Mouse (Mus musculus) right cerebral cortex, adult 18-20 months (tissue): ENCODE results near the gene Gbx1.
A peak's percentile ranks its signal among the peaks of the same experiment; 100 is the strongest.
"Not testable (repeated sequence)": the region's sequence is repeated elsewhere in the genome, so short reads cannot be mapped to it uniquely, and the experiment has no call there.

ENCODE experiments used
- DNase-seq: peaks from one replicate; pipeline ENCODE4 v3.0.0; 2022; ENCODE audit warnings: mixed read lengths

Gene Gbx1

GRCm38 (mm10) chr5:24526889-24527230, at the start of gene Gbx1:
Gene Gbx1 (minus strand): TSS chr5:24527202.
- no peak for DNase-seq

GRCm38 (mm10) chr5:24576801-24577182, 49.8 kb upstream of the Gbx1 start:
- no peak for DNase-seq

GRCm38 (mm10) chr5:24575948-24576347, 48.9 kb upstream of the Gbx1 start:
- DNase-seq = no peak

- no peak for DNase-seq
Measured at GRCm38 (mm10) chr5:24556709-24557108, 29.7 kb upstream of the Gbx1 start, which contains the start of gene 4931409K22Rik. Gene 4931409K22Rik (minus strand): TSS chr5:24556809.

GRCm38 (mm10) chr5:24555335-24555734, 28.3 kb upstream of the Gbx1 start:
- not testable (repeated sequence) for DNase-seq

- DNase-seq = no peak
Measured at GRCm38 (mm10) chr5:24553621-24554244, 26.7 kb upstream of the Gbx1 start.

- no peak for DNase-seq
Measured at GRCm38 (mm10) chr5:24551317-24551688, 24.3 kb upstream of the Gbx1 start.

- peak; percentile 67 for DNase-seq
Measured at GRCm38 (mm10) chr5:24550598-24551316, 23.8 kb upstream of the Gbx1 start.

GRCm38 (mm10) chr5:24542643-24543042, 15.6 kb upstream of the Gbx1 start:
- DNase-seq = no peak

GRCm38 (mm10) chr5:24541144-24541569, 14.2 kb upstream of the Gbx1 start:
- no peak for DNase-seq

GRCm38 (mm10) chr5:24540387-24541143, 13.6 kb upstream of the Gbx1 start, which contains the start of gene Asb10:
Gene Asb10 (minus strand): TSS chr5:24540978.
- peak; percentile 28 for DNase-seq

- DNase-seq = no peak
Measured at GRCm38 (mm10) chr5:24539571-24540296, 12.7 kb upstream of the Gbx1 start.

- DNase-seq = no peak
Measured at GRCm38 (mm10) chr5:24537618-24538017, 10.6 kb upstream of the Gbx1 start.

GRCm38 (mm10) chr5:24536511-24536910, 9.5 kb upstream of the Gbx1 start:
- DNase-seq = no peak

GRCm38 (mm10) chr5:24535731-24536130, 8.7 kb upstream of the Gbx1 start:
- DNase-seq = no peak

GRCm38 (mm10) chr5:24534292-24534691, 7.3 kb upstream of the Gbx1 start:
- no peak for DNase-seq

GRCm38 (mm10) chr5:24533391-24533790, 6.4 kb upstream of the Gbx1 start:
- no peak for DNase-seq

GRCm38 (mm10) chr5:24530042-24530689, 3.2 kb upstream of the Gbx1 start:
- DNase-seq = peak; percentile 87

GRCm38 (mm10) chr5:24527780-24528179, 778 bp upstream of the Gbx1 start:
- no peak for DNase-seq

- no peak for DNase-seq
Measured at GRCm38 (mm10) chr5:24526190-24526888, 663 bp downstream of the Gbx1 start.

- no peak for DNase-seq
Measured at GRCm38 (mm10) chr5:24525360-24526189, 1.4 kb downstream of the Gbx1 start.
